Mouse (Mus musculus) neural tube, embryonic 14.5 days (tissue): ENCODE results near the gene Ddah1. TPM values are rescaled to one million over a fixed set of nuclear protein-coding genes. Genes with fewer than 3 reads are reported as not detected.

Source experiments
- ATAC-seq: fragments of 200-750 bp; cut with Nextera tagmentation; 2 replicates; pipeline ENCODE4 v1.8.0; 2017; ENCODE audit warnings: low read depth, mild to moderate bottlenecking, moderate TSS enrichment, moderate library complexity
- H3K27ac ChIP-seq: fragments of 300-500 bp; sonication (generic); 2 replicates; pipeline ENCODE4 v1.5.1; 2014; ENCODE audit warnings: low read depth, mild to moderate bottlenecking, control low read depth, low read length, moderate library complexity, mixed read lengths
- H3K27me3 ChIP-seq: fragments of 300-500 bp; sonication (generic); 2 replicates; pipeline ENCODE4 v1.6.1; 2014; ENCODE audit warnings: low read length; ENCODE audit not compliant: control insufficient read depth, insufficient read depth
- H3K36me3 ChIP-seq: fragments of 300-500 bp; sonication (generic); 2 replicates; pipeline ENCODE4 v1.6.1; 2014; ENCODE audit warnings: low read length, mixed read lengths; ENCODE audit not compliant: control insufficient read depth, insufficient read depth
- H3K4me1 ChIP-seq: fragments of 300-500 bp; sonication (generic); 2 replicates; pipeline ENCODE4 v1.6.1; 2014; ENCODE audit warnings: low read length; ENCODE audit not compliant: control insufficient read depth, insufficient read depth
- H3K4me2 ChIP-seq: fragments of 300-500 bp; sonication (generic); 2 replicates; pipeline ENCODE4 v1.6.1; 2014; ENCODE audit warnings: mild to moderate bottlenecking, low read depth, low read length, control low read depth
- H3K4me3 ChIP-seq: fragments of 300-500 bp; sonication (generic); 2 replicates; pipeline ENCODE4 v1.5.1; 2014; ENCODE audit warnings: low read depth, low read length, control low read depth, mixed read lengths
- H3K9ac ChIP-seq: fragments of 300-500 bp; sonication (generic); replicated peaks from 2 replicates; pipeline ENCODE4 v1.6.1; 2014; ENCODE audit warnings: low read depth, mild to moderate bottlenecking, control low read depth, low read length, mixed read lengths
- H3K9me3 ChIP-seq: fragments of 300-500 bp; sonication (generic); 2 replicates; pipeline ENCODE4 v1.6.1; 2016; ENCODE audit warnings: low read length; ENCODE audit not compliant: control insufficient read depth
- WGBS: fragments of 180-500 bp; shearing (Covaris S2); extraction: QIAGEN DNeasy Blood & Tissue Kit; methylation state at CpG from one replicate; pipeline ENCODE4 v1.1.7; 2014; 5-methylcytosine and 5-hydroxymethylcytosine counted together
- polyA plus RNA-seq: library from polyadenylated mRNA; unstranded; fragments of >200 nt; fragmentation: Nextera tagmentation; extraction: Ambion mirVana; gene quantifications from 2 replicates; pipeline ENCODE4 v1.2.1, GENCODE M21; 2014

The Ddah1 gene
- polyA plus RNA-seq, 1 experiment from 2014 or later: 98.8 TPM

- 33% methylated on average over 18 of the region's 18 CpGs for WGBS
- Histone ChIP-seq H3K36me3 (no peaks in the 10 kb centered on the region), H3K4me1 (0 out of 2 replicates have a peak, but pooled peaks cover 3% of the 10 kb centered on the region), H3K4me2 (no peak overlapping the region), H3K27ac (peak overlapping the region; percentile 62), H3K4me3 (no peak overlapping the region), H3K9me3 (no peaks in the 10 kb centered on the region), H3K27me3 (no peaks in the 10 kb centered on the region), H3K9ac (no peak overlapping the region)
- ATAC-seq: peak; percentile 89
These were observed 132.1 kb downstream of the Ddah1 start for GRCm38 (mm10) chr3:145890346-145891132.

- H3K27ac ChIP-seq: no peak overlapping the region
- no peak overlapping the region for H3K9ac ChIP-seq
- H3K9me3 ChIP-seq: no peaks in the 10 kb centered on the region
- H3K27me3 ChIP-seq: no peaks in the 10 kb centered on the region
- no peaks in the 10 kb centered on the region for H3K36me3 ChIP-seq
- H3K4me3 ChIP-seq: no peak overlapping the region
- H3K4me2 ChIP-seq: no peak overlapping the region
- H3K4me1 ChIP-seq: no peaks in the 10 kb centered on the region
- ATAC-seq: no peak
- 85% methylated on average over 3 of the region's 3 CpGs for WGBS
These were observed 134.0 kb downstream of the Ddah1 start for GRCm38 (mm10) chr3:145892451-145892850.

GRCm38 (mm10) chr3:145894131-145894530 lies 135.7 kb downstream of the Ddah1 start:
- no peak overlapping the region for H3K4me3 ChIP-seq

GRCm38 (mm10) chr3:145897749-145898148 lies 139.3 kb downstream of the Ddah1 start:
- Histone ChIP-seq H3K36me3 (no peaks in the 10 kb centered on the region), H3K27me3 (no peaks in the 10 kb centered on the region), H3K4me3 (no peak overlapping the region), H3K9ac (no peak overlapping the region), H3K27ac (no peak overlapping the region), H3K4me1 (no peaks in the 10 kb centered on the region), H3K4me2 (no peak overlapping the region), H3K9me3 (no peaks in the 10 kb centered on the region)
- no peak for ATAC-seq
- 74% methylated on average over 11 of the region's 11 CpGs for WGBS

More at GRCm38 (mm10) chr3:145894131-145894530, 135.7 kb downstream of the Ddah1 start:
- no peak overlapping the region for H3K4me2 ChIP-seq
- ATAC-seq: no peak
- H3K9ac ChIP-seq: no peak overlapping the region
- H3K9me3 ChIP-seq: no peaks in the 10 kb centered on the region
- H3K27ac ChIP-seq: no peak overlapping the region; the same call in 1 of the 2 replicates
- 35% methylated on average over 12 of the region's 12 CpGs for WGBS
- no peaks in the 10 kb centered on the region for H3K4me1 ChIP-seq
- H3K27me3 ChIP-seq: no peaks in the 10 kb centered on the region
- H3K36me3 ChIP-seq: no peaks in the 10 kb centered on the region

- 82% methylated on average over 8 of the region's 8 CpGs for WGBS
- no peak for ATAC-seq
These were observed 141.4 kb downstream of the Ddah1 start for GRCm38 (mm10) chr3:145899832-145900231.

GRCm38 (mm10) chr3:145903530-145903929 lies 145.1 kb downstream of the Ddah1 start:
- no peaks in the 10 kb centered on the region for H3K36me3 ChIP-seq
- H3K27me3 ChIP-seq: no peaks in the 10 kb centered on the region
- no peaks in the 10 kb centered on the region for H3K9me3 ChIP-seq
- WGBS: 83% methylated on average over 8 of the region's 8 CpGs
- no peak overlapping the region for H3K27ac ChIP-seq
- H3K4me2 ChIP-seq: no peak overlapping the region
- no peak overlapping the region for H3K4me3 ChIP-seq
- no peak for ATAC-seq
- H3K4me1 ChIP-seq: no peaks in the 10 kb centered on the region
- H3K9ac ChIP-seq: no peak overlapping the region

More at GRCm38 (mm10) chr3:145899832-145900231, 141.4 kb downstream of the Ddah1 start:
- Histone ChIP-seq H3K27me3 (no peaks in the 10 kb centered on the region), H3K4me1 (no peaks in the 10 kb centered on the region), H3K4me3 (no peak overlapping the region), H3K9me3 (no peaks in the 10 kb centered on the region), H3K9ac (no peak overlapping the region), H3K27ac (no peak overlapping the region), H3K36me3 (no peaks in the 10 kb centered on the region), H3K4me2 (no peak overlapping the region)

- Histone ChIP-seq H3K9ac (no peak overlapping the region), H3K4me3 (no peak overlapping the region), H3K27ac (no peak overlapping the region), H3K27me3 (no peaks in the 10 kb centered on the region), H3K9me3 (no peaks in the 10 kb centered on the region), H3K4me1 (no peaks in the 10 kb centered on the region), H3K4me2 (peak overlapping the region; percentile 24; the same call in 1 of the 2 replicates), H3K36me3 (no peaks in the 10 kb centered on the region)
- WGBS: 50% methylated on average over 22 of the region's 22 CpGs
- ATAC-seq: peak; percentile 65
These were observed 146.6 kb downstream of the Ddah1 start for GRCm38 (mm10) chr3:145904850-145905776.

- Histone ChIP-seq H3K4me1 (no peaks in the 10 kb centered on the region), H3K9me3 (no peaks in the 10 kb centered on the region), H3K27me3 (no peaks in the 10 kb centered on the region), H3K4me2 (no peak overlapping the region), H3K4me3 (no peak overlapping the region), H3K27ac (no peak overlapping the region), H3K9ac (no peak overlapping the region), H3K36me3 (no peaks in the 10 kb centered on the region)
- no peak for ATAC-seq
- WGBS: 92% methylated on average over 9 of the region's 9 CpGs
These were observed 148.1 kb downstream of the Ddah1 start for GRCm38 (mm10) chr3:145906582-145906981.

GRCm38 (mm10) chr3:145912512-145912911 lies 154.0 kb downstream of the Ddah1 start:
- H3K27me3 ChIP-seq: no peaks in the 10 kb centered on the region
- no peak for ATAC-seq
- no peak overlapping the region for H3K4me2 ChIP-seq
- no peak overlapping the region for H3K4me3 ChIP-seq
- H3K36me3 ChIP-seq: no peaks in the 10 kb centered on the region
- no peak overlapping the region for H3K27ac ChIP-seq
- 92% methylated on average over 7 of the region's 7 CpGs for WGBS
- H3K9ac ChIP-seq: no peak overlapping the region
- no peaks in the 10 kb centered on the region for H3K4me1 ChIP-seq
- no peaks in the 10 kb centered on the region for H3K9me3 ChIP-seq
